Mouse (Mus musculus): ENCODE results near the gene Tmbim1.

DNA sequence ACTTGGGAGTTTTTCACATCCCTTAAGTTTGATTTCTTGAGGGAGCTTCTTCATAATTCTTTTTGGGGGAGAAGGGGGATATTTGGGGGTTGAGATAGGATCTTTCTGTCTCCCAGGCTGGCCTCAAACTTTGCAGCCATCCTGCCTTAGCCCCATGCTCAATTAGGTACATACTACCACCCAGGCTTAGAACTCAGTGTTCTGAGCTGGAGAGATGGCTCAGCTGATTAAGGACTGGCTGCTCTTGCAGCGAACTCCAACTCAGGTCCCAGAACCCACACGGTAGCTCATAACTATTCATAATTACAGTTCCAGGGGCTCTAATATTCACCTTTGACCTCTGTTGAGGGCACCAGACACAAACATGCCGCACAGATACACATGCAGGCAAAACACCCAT is 29.2 kb upstream of the Tmbim1 start:
- no peak for TF ChIP-seq CTCF (IDR thresholded peaks at IDR 0.05; ENCODE audit: insufficient read depth, low read length)
- no peak for TF ChIP-seq POLR2A (IDR thresholded peaks at IDR 0.05; ENCODE audit: borderline replicate concordance, extremely low read depth, low read depth, low read length)
